Mouse (Mus musculus): ENCODE data around the gene Mrm1.
"Not testable (repeated sequence)": the region's sequence is repeated elsewhere in the genome, so short reads cannot be mapped to it uniquely, and the experiment has no call there.

The Mrm1 gene

GRCm38 (mm10) chr11:84818961-84819692 is at the start of gene Mrm1:
Mrm1 (minus strand) TSS chr11:84819515.
- peak; percentile 98 for DNase-seq

- DNase-seq = no peak
Observed at GRCm38 (mm10) chr11:84868786-84869259, 49.5 kb upstream of the Mrm1 start.

DNA sequence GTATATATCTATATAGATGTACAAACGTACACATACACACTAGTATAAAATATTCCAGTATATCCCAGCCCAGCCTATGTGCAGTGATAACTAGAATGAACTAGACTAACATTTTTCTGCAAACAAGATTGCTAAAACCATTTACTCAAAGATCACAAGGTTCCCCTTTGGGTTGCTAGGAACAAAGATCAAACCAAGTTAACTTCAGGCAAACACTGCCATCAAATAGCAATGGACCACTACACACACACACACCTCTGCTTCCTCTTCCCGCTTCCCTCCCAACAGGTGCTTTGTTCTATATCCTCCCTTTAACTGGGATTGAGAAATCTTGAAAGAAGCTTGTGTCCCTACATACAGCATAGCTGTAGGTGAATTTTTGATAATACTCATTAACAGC is 48.3 kb upstream of the Mrm1 start:
- DNase-seq = no peak

DNA sequence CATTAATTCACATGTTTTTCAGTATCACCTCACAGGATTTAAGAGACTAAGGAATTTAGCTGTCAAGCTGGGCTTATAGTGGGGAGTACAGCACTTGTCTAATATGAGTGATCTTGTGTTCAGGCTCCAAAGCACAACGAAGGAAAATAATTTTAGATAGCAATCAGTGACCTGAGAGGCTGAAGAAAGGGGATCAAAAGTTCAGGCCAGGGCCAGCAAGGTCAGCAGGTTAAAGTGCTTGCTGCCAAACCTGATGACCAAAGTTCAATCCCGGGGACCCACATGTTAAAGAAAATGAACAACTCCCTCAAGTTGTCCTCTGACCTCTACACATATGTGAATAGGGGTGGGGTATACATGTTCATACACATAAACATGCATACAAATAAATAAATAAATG is 46.0 kb upstream of the Mrm1 start:
- no peak for DNase-seq

- DNase-seq = no peak
Observed at GRCm38 (mm10) chr11:84855285-84855684, 36.0 kb upstream of the Mrm1 start.

DNA sequence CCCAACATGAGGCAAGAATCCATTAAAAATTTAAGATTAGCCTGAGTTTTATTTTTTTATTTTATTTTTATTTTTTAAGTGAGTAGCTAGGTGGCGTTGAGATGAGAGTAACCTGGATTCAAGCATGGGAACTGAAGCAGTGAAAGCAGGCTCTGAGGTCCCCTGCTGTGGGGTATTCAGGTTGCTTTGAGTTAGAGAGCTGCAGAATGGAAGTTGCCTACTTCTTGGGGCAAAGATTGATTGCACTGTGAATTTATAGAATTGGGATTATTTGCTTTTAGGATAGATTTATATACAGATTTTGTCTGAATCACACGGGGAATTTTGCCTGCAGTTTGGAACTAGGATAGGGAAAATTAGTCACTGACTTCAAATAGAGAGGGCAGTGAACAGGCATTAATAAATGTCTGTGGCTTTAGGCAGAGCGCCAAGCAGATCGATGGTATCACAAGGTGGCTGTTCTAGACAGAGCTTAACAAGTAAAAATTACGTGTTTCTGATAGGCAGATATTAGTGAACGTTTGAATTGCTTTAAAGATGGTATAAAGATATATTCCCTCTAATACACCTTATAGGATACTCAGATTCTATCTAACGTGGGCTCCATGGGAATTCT is 28.3 kb upstream of the Mrm1 start:
- DNase-seq = no peak

DNA sequence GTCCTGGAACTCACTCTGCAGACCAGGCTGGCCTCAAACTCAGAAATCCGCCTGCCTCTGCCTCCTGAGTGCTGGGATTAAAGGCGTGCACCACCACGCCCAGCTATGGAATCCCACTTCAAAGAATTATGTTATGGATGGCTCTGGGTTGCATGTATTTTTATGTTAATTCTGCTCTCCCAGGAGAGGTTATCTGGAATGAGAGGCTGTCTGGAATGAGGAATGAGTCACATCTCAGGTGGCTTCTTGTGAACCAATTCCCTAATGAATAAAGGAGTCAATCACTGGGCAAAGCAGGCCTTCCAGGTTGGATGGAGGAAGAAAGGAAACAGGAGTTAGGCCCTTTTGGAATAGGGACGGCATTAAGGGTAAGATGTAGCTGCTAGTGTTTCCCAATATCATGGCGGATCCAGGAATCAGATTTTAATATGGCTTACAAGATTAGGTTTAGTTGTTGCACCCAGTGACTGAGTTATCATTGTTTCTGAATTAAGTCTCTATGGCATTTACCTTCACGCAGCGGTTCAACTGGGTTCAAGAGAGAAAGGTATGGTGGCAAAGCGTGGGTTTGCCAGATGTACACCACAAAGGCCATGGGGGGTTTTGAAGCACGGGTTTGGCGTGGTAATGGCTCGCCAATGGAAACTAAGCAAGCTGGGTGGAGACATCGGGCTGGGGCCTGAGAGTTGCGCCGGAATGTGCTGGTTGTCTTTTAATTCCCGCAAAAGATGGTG is 27.6 kb upstream of the Mrm1 start:
- no peak for DNase-seq

DNA sequence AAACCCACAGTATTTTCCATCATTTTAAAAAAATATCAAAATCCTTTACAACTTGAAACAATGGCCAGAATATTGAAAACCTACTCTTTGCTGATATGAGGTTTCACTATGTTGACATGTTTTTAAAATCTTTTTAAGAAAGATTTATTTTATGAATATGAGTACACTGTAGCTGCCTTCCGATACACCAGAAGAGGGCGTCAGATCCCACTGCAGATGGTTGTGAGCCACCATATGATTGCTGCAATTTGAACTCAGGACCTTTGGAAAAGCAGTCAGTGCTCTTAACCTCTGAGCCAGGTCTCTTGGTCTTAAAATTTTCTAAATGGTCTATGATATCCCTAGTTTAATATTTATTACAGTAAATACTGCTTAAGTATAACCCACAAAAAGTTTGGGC is 20.0 kb upstream of the Mrm1 start:
- no peak for DNase-seq

DNA sequence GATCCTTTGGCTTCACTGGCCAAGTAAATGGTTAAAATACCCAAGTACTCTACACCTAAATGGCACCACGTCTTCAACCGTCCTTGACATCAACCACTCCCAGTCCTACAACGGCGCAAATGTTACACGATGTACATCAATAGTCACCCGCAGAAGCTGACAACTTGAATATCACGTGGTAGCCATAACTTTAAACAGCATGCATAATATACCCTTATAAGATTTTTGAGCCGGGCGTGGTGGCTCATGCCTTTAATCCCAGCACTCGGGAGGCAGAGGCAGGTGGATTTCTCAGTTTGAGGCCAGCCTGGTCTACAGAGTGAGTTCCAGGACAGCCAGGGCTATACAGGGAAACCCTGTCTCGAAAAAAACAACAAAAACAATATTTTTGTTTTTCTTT is 10.2 kb upstream of the Mrm1 start:
- not testable (repeated sequence) for DNase-seq

GRCm38 (mm10) chr11:84828516-84829399 is 9.4 kb upstream of the Mrm1 start, which contains the start of gene Dhrs11:
Dhrs11 (minus strand) TSS chr11:84828994.
- peak; percentile 82 for DNase-seq

- no peak for DNase-seq
Observed at GRCm38 (mm10) chr11:84827901-84828503, 8.7 kb upstream of the Mrm1 start.

- DNase-seq = no peak
Observed at GRCm38 (mm10) chr11:84827492-84827891, 8.2 kb upstream of the Mrm1 start.

GRCm38 (mm10) chr11:84826185-84826584 is 6.9 kb upstream of the Mrm1 start:
- DNase-seq = no peak

DNA sequence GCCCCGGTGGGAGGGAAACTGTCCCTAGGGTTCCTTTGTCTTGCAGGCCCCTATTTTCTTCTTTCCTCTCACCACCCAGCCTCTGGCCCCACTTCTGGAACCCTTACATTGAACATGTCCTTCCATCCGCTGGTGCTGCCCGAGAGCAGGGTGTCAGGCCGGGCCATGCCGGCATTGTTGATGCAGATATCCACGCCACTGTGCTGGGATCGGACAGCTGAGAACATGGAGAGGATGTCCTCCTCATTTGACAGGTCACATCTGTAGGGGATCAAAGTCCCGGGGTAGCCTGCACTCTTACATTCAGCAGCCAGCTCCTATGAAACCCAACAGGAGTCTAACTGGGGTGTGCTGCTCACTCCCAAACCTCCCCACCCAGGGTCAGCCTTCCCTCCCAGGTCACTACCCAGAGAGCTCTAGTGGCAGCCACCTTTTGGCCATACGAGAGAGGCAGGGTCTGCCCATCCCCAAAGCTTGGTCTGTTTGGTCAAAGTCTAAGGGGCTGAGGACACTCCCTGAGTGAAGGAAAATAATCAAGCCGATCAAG is 6.0 kb upstream of the Mrm1 start:
- DNase-seq = no peak

GRCm38 (mm10) chr11:84823484-84823897 is 4.2 kb upstream of the Mrm1 start:
- DNase-seq = no peak

- no peak for DNase-seq
Observed at GRCm38 (mm10) chr11:84822487-84822886, 3.2 kb upstream of the Mrm1 start.

GRCm38 (mm10) chr11:84821131-84821770 is 1.9 kb upstream of the Mrm1 start:
- DNase-seq = no peak

DNA sequence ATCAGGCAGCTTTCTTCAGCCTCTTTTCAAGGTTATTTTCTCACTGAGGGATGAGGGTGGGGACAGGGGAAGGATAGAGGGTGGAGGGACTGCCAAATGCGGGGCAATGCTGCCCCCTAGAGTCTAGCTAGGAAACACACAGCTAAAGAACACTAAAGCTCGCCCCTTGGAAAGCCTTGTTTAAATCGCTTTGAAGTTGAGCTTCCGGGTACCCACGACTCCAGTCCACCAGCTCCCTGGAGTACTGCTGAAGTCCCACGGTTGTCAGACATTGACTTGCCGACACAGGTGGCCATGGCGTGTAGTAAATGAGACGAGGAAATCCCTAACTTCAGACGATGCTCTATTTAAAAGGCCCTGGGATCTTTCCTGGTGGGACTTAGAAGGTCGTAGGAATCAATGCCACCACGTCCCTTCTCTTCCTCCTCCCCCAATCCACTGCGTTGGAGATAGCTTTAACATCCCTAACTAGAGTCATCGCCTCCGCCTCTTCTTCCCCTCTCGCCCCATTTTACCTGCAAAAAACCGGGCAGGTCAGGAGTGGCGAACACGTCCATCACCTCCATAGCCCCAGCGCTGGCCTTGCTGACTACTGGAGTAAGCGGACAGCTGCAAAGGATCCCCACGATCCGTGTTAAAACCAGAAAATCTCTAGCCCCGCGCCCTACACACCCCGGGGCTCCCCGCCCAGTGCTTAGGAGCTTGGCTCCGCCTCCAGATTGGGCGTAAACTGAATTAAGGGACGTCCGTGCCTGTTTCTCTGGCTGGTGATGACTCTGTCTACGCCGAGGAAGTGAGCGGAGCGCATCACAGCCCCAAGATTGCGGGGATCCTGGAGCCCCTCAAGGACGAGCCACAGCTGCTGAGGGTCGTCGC is 992 bp downstream of the Mrm1 start:
- DNase-seq = peak; percentile 83

DNA sequence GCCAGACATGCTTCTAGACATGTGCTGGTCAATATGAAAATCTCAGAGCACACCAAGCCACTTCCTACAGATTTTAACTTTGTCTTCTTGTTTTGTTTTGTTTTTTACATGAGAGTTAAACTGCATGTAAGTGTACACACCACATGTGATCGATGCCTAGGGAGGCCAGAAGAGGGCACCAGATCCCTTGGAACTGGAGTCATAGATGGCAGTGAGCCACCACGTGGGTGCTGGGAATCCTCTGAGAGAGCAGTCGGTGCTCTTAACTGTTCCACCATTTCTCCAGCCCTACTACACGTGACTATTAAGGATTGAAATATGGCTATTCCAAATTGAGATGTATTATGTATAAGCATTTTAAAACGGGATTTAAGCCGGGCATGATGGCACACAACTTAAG is 2.0 kb downstream of the Mrm1 start:
- DNase-seq = peak; percentile 51

DNA sequence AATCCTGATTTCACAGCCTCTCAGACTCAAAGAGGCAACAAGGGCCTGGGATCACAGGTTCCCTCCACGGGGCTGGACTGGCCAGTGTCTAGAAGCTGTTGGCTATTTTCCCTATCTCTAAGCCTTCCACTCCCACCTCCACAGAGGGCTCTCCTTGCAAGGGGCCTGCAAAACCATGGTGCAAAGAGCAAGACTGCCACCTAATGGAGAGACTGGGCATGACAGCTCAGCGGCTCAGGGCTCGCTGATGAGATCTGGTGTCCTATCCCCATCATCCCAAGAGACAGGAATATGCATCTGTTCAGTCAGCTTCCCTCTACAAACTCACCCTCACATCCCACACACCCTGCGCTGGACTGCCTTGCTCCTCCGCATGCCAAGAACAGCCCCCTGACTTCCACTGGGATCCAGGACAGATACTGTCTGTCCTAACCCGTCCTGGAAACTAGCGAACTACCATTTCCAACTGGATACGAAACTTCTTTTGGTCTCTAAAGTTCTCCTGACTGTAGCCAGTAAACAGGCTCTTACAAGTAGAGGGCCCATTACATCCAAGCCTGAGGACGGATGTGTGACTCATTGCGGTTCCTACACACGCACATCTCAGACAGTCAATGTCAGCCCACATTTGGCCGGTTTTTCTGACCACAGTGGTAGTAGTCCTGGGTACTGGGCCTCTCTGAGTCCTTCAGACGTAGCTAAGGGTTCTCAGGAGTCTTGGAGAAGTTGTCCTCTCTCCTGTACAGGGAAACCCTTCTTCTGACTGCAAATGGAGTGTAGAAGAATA is 5.4 kb downstream of the Mrm1 start:
- peak; percentile 86 for DNase-seq
